Mouse (Mus musculus): ENCODE measurements around the gene Gcnt2. TPM values are rescaled to one million over a fixed set of nuclear protein-coding genes. Genes with fewer than 3 reads are reported as not detected.

Gcnt2 gene
- polyA plus RNA-seq, 1 experiment from 2014 or later = 6.9 TPM

- Histone ChIP-seq H3K4me2 (replicated peaks; ENCODE audit: low read depth, low read length) (no peak overlapping the region), H3K9ac (ENCODE audit: low read depth, low read length) (no peak overlapping the region), H3K27me3 (ENCODE audit: control insufficient read depth, insufficient read depth, low read length) (no peaks in the 10 kb centered on the region), H3K4me1 (ENCODE audit: control insufficient read depth, insufficient read depth, low read length) (peaks cover 22% of the 10 kb centered on the region), H3K27ac (ENCODE audit: low read depth, low read length) (no peak overlapping the region), H3K9me3 (ENCODE audit: control insufficient read depth, low read length) (no peaks in the 10 kb centered on the region), H3K36me3 (ENCODE audit: control insufficient read depth, insufficient read depth, low read length) (no peaks in the 10 kb centered on the region), H3K4me3 (ENCODE audit: low read length) (no peak overlapping the region)
- WGBS = 83% methylated on average over 8 of the region's 8 CpGs
- ATAC-seq (ENCODE audit: low FRiP score, low TSS enrichment) = no peak
Measured at GRCm38 (mm10) chr13:40856786-40857185, 2.8 kb upstream of the Gcnt2 start.

- Histone ChIP-seq H3K4me3 (ENCODE audit: low read length) (no peak overlapping the region), H3K27me3 (ENCODE audit: control insufficient read depth, insufficient read depth, low read length) (no peaks in the 10 kb centered on the region), H3K27ac (ENCODE audit: low read depth, low read length) (no peak overlapping the region), H3K4me2 (replicated peaks; ENCODE audit: low read depth, low read length) (no peak overlapping the region), H3K9ac (ENCODE audit: low read depth, low read length) (no peak overlapping the region), H3K36me3 (ENCODE audit: control insufficient read depth, insufficient read depth, low read length) (no peaks in the 10 kb centered on the region), H3K9me3 (ENCODE audit: control insufficient read depth, low read length) (no peaks in the 10 kb centered on the region), H3K4me1 (ENCODE audit: control insufficient read depth, insufficient read depth, low read length) (peaks cover 22% of the 10 kb centered on the region)
- WGBS = 55% methylated on average over 13 of the region's 13 CpGs
- ATAC-seq (ENCODE audit: low FRiP score, low TSS enrichment) = no peak
Measured at GRCm38 (mm10) chr13:40857281-40857818, 2.2 kb upstream of the Gcnt2 start.

GRCm38 (mm10) chr13:40859225-40859624, 329 bp upstream of the Gcnt2 start:
- ATAC-seq (ENCODE audit: low FRiP score, low TSS enrichment) = no peak
- Histone ChIP-seq H3K4me3 (ENCODE audit: low read length) (no peak overlapping the region), H3K9me3 (ENCODE audit: control insufficient read depth, low read length) (no peaks in the 10 kb centered on the region), H3K9ac (ENCODE audit: low read depth, low read length) (no peak overlapping the region), H3K36me3 (ENCODE audit: control insufficient read depth, insufficient read depth, low read length) (no peaks in the 10 kb centered on the region), H3K4me1 (ENCODE audit: control insufficient read depth, insufficient read depth, low read length) (peaks cover 19% of the 10 kb centered on the region), H3K27me3 (ENCODE audit: control insufficient read depth, insufficient read depth, low read length) (no peaks in the 10 kb centered on the region), H3K4me2 (replicated peaks; ENCODE audit: low read depth, low read length) (peak overlapping the region; percentile 50), H3K27ac (ENCODE audit: low read depth, low read length) (peak overlapping the region; percentile 0; the same call in 1 of the 2 replicates)
- WGBS = 67% methylated on average over 8 of the region's 8 CpGs

DNA sequence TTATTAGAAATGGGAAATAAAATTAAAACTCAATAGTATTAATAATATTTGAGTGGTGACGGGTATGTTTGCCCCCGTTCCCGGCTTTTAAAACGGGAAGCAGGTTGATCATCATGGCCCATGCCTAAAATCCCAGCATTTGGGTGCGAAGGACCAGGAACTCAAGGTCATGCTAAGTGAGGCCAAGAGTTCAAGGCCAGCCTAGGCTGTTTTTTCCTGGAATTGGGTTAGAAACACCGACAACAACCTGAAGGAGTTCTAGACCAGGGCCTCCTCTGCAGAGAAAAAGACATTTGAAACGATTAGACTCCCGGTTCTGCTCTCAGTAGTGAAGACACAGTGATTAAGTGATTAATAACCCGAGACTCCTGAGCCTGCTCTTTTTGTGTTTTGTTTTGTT, 3.5 kb downstream of the Gcnt2 start:
- peaks cover 4% of the 10 kb centered on the region; the same call in 1 of the 2 replicates for H3K4me1 ChIP-seq (ENCODE audit: control insufficient read depth, insufficient read depth, low read length)
- ATAC-seq (ENCODE audit: low FRiP score, low TSS enrichment) = no peak
- no peak overlapping the region for H3K27ac ChIP-seq (ENCODE audit: low read depth, low read length)
- no peak overlapping the region for H3K4me3 ChIP-seq (ENCODE audit: low read length)
- no peaks in the 10 kb centered on the region for H3K9me3 ChIP-seq (ENCODE audit: control insufficient read depth, low read length)
- WGBS = 79% methylated on average over 9 of the region's 9 CpGs
- no peaks in the 10 kb centered on the region for H3K27me3 ChIP-seq (ENCODE audit: control insufficient read depth, insufficient read depth, low read length)
- H3K36me3 ChIP-seq (ENCODE audit: control insufficient read depth, insufficient read depth, low read length) = no peaks in the 10 kb centered on the region
- H3K9ac ChIP-seq (ENCODE audit: low read depth, low read length) = no peak overlapping the region
- H3K4me2 ChIP-seq (replicated peaks; ENCODE audit: low read depth, low read length) = no peak overlapping the region

DNA sequence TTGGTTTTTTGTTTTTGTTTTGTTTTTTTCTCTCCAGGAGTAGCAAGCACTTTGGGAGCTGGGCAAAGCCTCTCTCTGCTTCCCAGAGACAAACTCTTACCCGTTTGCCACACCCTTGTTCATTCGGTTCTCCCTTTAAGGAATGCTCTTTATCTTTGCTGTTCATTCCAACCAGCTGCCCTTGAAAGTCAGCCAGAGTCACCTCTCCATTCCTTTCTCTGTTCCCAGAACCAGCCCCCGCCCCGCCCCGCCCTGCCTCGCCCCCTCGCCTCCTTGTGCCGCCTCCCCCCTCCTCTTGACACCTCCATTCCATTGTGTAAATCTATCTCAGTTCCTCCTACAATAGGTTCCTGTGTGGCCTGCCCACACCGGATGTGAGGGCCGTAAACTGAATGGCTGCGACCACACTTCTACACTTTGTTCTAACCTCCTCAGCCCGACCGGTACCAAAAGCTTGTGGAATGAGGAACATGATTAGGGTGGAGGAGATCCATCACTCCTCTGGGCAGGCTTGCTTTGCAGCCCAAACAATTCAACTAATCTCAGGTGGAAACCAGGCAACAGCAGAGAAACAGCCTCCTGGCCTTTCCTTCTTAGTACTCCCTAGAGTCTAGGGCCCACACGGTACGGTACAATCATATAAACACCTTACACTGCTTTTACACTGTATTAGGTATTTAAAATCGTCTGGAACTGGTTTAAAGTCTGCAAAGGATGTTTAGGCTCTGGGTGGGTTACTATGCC, 9.5 kb downstream of the Gcnt2 start:
- WGBS = 12% methylated on average over 16 of the region's 16 CpGs
- Histone ChIP-seq H3K4me3 (ENCODE audit: low read length) (no peak overlapping the region), H3K36me3 (ENCODE audit: control insufficient read depth, insufficient read depth, low read length) (no peaks in the 10 kb centered on the region), H3K27ac (ENCODE audit: low read depth, low read length) (no peak overlapping the region; the same call in 1 of the 2 replicates), H3K4me1 (ENCODE audit: control insufficient read depth, insufficient read depth, low read length) (peaks cover 14% of the 10 kb centered on the region; the same call in 1 of the 2 replicates), H3K4me2 (replicated peaks; ENCODE audit: low read depth, low read length) (no peak overlapping the region), H3K27me3 (ENCODE audit: control insufficient read depth, insufficient read depth, low read length) (no peaks in the 10 kb centered on the region), H3K9me3 (ENCODE audit: control insufficient read depth, low read length) (peaks cover 3% of the 10 kb centered on the region; the same call in 1 of the 2 replicates), H3K9ac (ENCODE audit: low read depth, low read length) (no peak overlapping the region)
- peak; percentile 87 for ATAC-seq (ENCODE audit: low FRiP score, low TSS enrichment)

- Histone ChIP-seq H3K4me2 (replicated peaks; ENCODE audit: low read depth, low read length) (no peak overlapping the region), H3K4me3 (ENCODE audit: low read length) (no peak overlapping the region), H3K9ac (ENCODE audit: low read depth, low read length) (no peak overlapping the region), H3K36me3 (ENCODE audit: control insufficient read depth, insufficient read depth, low read length) (no peaks in the 10 kb centered on the region), H3K9me3 (ENCODE audit: control insufficient read depth, low read length) (peaks cover 3% of the 10 kb centered on the region; the same call in 1 of the 2 replicates), H3K27me3 (ENCODE audit: control insufficient read depth, insufficient read depth, low read length) (no peaks in the 10 kb centered on the region), H3K27ac (ENCODE audit: low read depth, low read length) (no peak overlapping the region), H3K4me1 (ENCODE audit: control insufficient read depth, insufficient read depth, low read length) (peaks cover 7% of the 10 kb centered on the region; the same call in 1 of the 2 replicates)
- 84% methylated on average over 5 of the region's 5 CpGs for WGBS
- no peak for ATAC-seq (ENCODE audit: low FRiP score, low TSS enrichment)
Measured at GRCm38 (mm10) chr13:40874021-40874420, 14.5 kb downstream of the Gcnt2 start.

DNA sequence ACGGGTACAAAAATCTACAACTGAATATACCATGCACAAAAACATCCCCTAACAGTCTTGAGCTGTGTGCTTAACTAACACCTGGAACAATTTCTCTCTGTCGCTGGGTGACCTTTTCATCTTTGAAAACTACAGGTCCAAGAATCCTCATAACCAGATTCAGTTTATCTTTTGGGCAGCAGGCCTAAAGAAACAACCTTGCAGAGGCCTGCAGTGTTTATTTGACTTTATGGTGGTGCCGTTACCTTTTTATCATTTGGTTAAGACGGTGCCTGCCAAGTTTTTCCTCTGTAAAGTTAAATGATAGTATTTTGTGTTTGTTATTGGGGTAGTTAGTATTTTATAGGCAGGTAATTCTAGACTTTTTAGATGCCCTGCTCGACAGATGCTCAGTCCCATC, 15.9 kb downstream of the Gcnt2 start:
- H3K27ac ChIP-seq (ENCODE audit: low read depth, low read length) = no peak overlapping the region
- 0 out of 2 replicates have a peak, but pooled peaks cover 3% of the 10 kb centered on the region for H3K4me1 ChIP-seq (ENCODE audit: control insufficient read depth, insufficient read depth, low read length)
- no peak for ATAC-seq (ENCODE audit: low FRiP score, low TSS enrichment)
- H3K27me3 ChIP-seq (ENCODE audit: control insufficient read depth, insufficient read depth, low read length) = no peaks in the 10 kb centered on the region
- no peak overlapping the region for H3K4me3 ChIP-seq (ENCODE audit: low read length)
- WGBS = 54% methylated on average over 5 of the region's 5 CpGs
- H3K36me3 ChIP-seq (ENCODE audit: control insufficient read depth, insufficient read depth, low read length) = no peaks in the 10 kb centered on the region
- H3K4me2 ChIP-seq (replicated peaks; ENCODE audit: low read depth, low read length) = no peak overlapping the region
- H3K9ac ChIP-seq (ENCODE audit: low read depth, low read length) = no peak overlapping the region
- peaks cover 3% of the 10 kb centered on the region; the same call in 1 of the 2 replicates for H3K9me3 ChIP-seq (ENCODE audit: control insufficient read depth, low read length)

DNA sequence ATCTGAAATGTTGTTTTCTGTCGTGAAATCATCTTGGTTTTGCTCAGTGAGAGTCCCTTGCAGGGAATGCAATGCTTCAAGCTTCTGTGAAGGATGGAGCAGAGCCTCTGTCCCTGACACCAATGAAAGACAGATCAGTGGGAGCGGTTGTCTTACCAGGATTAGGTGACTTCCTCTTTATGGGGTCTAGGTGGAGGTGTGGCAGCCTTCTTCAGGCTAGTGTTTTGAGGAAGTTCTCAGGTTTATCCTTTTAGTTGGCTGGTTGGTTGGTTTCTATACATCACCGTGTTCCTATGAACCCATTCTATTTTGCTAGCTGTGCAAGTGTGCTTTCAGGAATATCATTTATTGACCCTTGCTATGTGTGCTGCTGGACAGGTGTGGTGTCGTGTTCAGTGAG, 18.0 kb downstream of the Gcnt2 start:
- H3K27me3 ChIP-seq (ENCODE audit: control insufficient read depth, insufficient read depth, low read length) = no peaks in the 10 kb centered on the region
- H3K9me3 ChIP-seq (ENCODE audit: control insufficient read depth, low read length) = peaks cover 3% of the 10 kb centered on the region; the same call in 1 of the 2 replicates
- H3K4me2 ChIP-seq (replicated peaks; ENCODE audit: low read depth, low read length) = no peak overlapping the region
- no peak overlapping the region for H3K9ac ChIP-seq (ENCODE audit: low read depth, low read length)
- ATAC-seq (ENCODE audit: low FRiP score, low TSS enrichment) = no peak
- no peak overlapping the region for H3K4me3 ChIP-seq (ENCODE audit: low read length)
- H3K36me3 ChIP-seq (ENCODE audit: control insufficient read depth, insufficient read depth, low read length) = no peaks in the 10 kb centered on the region
- no peaks in the 10 kb centered on the region for H3K4me1 ChIP-seq (ENCODE audit: control insufficient read depth, insufficient read depth, low read length)
- no peak overlapping the region for H3K27ac ChIP-seq (ENCODE audit: low read depth, low read length)
- 84% methylated on average over 4 of the region's 4 CpGs for WGBS

DNA sequence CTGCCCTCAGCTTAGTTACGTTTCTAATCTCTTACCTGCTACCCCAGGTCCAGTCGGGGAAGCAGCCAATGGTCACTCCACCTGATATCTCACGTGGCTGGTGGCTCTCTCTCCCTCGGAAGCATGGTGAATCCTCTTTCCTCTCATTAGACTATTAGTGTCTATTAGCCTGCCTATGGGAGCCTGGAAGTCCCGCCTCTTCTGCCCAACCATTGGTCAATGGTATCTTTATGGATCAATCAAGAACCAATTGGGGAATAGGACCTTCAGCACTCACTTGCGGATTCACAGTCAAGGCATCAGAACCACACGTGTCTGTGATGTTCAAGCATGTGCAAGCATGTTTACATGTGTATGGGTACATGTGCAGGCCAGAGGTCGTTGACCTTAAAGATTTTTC, 21.0 kb downstream of the Gcnt2 start:
- no peak overlapping the region for H3K9ac ChIP-seq (ENCODE audit: low read depth, low read length)
- no peaks in the 10 kb centered on the region for H3K4me1 ChIP-seq (ENCODE audit: control insufficient read depth, insufficient read depth, low read length)
- H3K9me3 ChIP-seq (ENCODE audit: control insufficient read depth, low read length) = no peaks in the 10 kb centered on the region
- no peaks in the 10 kb centered on the region for H3K27me3 ChIP-seq (ENCODE audit: control insufficient read depth, insufficient read depth, low read length)
- no peak overlapping the region for H3K4me3 ChIP-seq (ENCODE audit: low read length)
- 83% methylated on average over 8 of the region's 8 CpGs for WGBS
- no peak overlapping the region for H3K27ac ChIP-seq (ENCODE audit: low read depth, low read length)
- no peak for ATAC-seq (ENCODE audit: low FRiP score, low TSS enrichment)
- no peak overlapping the region for H3K4me2 ChIP-seq (replicated peaks; ENCODE audit: low read depth, low read length)
- H3K36me3 ChIP-seq (ENCODE audit: control insufficient read depth, insufficient read depth, low read length) = no peaks in the 10 kb centered on the region
